Mouse (Mus musculus) left cerebral cortex, adult 11 months (tissue): Measurements from ENCODE around the gene Vmn1r231.

Source experiments
- DNase-seq: peaks from one replicate; pipeline ENCODE4 v3.0.0; 2022; ENCODE audit warnings: low spot score

Gene Vmn1r231

DNA sequence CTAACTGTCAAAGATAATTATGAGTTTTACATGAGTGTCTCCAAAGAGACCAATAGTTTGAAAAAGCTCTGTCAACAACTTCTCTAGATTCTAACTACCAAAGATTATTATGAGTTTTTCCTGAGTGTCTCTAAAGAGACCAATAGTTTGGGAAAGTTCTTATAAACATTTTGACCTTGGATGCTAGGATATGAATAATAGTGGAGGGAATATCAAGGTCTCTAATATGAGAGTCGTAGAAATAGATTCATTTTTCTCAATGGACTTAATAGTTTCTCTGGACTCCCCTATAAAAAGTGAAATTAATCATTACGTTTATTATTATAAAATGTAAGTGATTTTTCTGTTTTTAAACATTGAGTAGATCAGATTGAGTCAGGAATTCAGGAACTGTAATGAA lies at the start of gene Vmn1r231:
TSS of gene Vmn1r231 (minus strand) at position 101 of the 400 bp plus-strand sequence.
- DNase-seq, result no peak

DNA sequence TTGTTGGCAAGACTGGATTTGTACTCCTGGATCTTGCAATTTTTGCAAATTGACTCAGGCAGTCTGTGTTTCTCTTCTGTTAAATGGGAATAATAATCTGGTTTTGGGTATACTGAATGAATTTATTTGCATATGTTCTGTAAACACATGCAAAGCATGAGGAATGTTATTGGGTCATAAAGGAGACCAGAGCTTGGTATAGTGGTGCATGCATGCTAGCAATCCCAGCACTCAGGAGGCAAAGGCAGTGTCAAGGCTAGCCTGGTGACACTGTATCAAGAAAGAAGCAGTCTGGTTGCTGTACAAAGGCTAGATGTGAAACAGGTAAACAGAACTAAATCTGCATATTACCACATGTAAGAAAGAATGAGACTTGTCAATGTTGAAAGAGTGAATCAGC lies 41.7 kb upstream of the Vmn1r231 start:
- DNase-seq, result no peak

DNA sequence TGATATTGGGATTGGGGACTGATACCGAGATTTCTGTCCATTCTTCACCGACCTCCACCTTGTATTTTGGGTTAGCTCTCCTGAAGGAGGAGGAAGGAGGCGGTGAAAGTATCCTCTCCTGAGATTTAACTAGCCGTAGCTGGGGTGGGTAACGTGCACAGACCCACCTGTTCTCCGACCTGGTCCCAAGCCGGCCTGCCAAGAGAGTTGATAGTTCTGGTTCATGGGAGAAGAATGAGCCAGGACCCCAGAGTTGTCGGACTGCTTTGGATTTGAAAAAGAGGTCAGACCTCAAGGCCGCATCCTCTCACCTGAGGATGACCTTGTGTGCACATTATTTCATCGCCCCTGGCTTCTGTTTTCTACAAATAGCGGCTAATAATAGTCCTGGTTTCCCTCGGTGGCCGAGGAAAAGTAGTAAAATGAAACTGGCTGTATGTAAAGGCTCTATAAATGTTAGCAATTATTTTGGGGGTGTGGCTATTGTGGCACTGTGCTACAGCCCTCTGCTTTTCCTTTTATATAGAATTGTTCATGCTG lies 41.2 kb upstream of the Vmn1r231 start:
- DNase-seq, result no peak

DNA sequence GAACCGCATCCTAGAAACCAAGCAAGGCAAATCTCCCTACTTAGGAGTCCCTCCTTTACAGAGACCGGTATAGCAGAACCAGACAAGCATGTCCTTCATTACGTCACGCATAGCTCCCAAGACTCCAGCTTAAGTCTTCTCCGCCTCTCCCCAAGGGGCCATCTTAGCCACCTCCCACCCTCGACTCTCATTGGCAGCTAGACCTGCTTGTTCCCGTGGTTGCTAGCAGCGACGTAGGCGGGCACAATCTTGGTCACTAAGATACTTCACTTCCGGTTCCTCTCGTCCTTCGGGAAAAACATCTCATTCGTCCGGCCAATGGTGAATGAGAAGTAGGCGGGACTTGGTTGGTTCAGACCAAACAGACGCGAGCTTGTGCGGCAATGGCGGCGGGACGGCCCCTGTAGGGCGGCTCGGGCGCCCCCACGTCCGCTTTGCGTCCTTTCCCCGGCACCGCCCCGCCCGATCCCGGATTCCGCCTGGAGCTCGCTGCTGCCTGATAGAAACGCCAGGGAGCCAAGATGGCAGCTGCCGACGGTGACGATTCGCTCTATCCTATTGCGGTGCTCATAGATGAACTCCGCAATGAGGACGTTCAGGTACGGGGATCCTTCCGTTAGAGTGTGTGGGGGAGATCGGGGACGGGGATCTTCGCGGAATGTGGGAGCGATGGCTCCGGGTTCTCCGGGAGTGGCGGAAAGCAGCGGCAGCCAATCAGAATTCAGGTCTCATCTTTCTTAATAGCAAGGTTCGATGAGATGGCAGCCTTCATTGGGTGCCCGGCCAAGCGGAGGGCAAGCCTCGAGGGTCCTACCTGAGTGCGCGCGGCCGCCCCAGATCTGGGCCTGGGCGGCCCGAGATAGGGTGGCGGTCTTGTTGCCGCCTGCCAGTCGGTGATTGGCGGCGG lies 40.3 kb upstream of the Vmn1r231 start, which contains the start of gene Ppp2r1a:
TSS of gene Ppp2r1a (plus strand) at position 327 of the 907 bp plus-strand sequence.
- peak; percentile 99 for DNase-seq

DNA sequence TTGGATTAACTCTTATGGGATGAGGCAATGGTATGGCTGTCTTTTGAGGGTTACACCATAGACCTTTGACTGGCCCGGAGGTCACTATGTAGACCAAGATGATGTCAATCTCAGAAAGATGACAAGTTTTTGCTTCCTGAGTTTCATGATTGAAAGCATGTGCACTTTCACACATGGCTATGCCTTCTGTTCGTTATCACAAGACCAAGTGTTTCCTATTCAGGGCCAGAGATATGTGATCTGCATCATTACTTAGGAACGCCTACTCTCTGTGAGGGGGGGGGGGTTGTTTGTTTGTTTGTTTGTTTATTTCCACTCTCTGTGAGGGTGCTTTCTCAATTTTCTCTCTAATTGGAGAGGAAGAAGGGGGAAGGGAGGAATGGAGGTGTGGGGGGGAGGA lies 39.3 kb upstream of the Vmn1r231 start:
- no peak for DNase-seq

DNA sequence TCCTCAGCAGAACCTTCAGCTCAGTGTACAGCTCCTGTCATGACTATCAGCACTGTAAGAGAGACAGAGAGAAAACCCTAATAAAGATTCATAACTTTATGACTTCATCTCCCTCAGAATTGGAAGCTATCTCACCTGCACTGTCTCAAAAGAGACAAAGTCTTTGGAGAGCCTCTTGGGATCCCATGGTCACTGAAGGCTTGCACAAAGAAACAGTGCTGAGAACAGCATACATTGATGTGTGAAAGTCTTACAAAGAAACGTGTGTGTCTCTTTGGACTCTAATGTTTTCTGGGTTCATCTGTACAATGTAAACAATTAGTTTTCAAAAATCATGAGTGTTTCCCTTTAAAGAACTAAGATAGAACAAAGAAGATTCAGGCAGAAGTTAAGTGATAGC lies 14.7 kb upstream of the Vmn1r231 start, which contains the start of gene Vmn1r232:
TSS of gene Vmn1r232 (minus strand) at position 101 of the 400 bp plus-strand sequence.
- no peak for DNase-seq

DNA sequence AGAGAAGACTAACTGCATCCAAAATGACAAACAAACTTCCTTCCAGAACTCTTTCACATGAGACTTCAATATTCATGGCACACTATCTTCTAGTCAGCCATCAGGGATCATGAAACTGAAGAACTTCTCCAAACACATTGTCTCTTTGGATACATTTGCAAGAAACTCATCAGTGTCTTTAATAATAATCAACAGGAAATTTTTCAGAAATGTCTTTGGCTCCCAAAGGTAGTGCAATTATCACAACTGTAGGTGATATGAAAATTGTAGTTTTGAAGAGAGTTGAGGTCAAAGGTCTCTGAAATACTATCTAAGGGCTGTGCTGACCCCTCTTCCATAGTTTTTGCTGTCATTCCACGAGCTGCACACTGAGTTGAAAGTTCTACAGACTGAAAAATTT lies 64.7 kb downstream of the Vmn1r231 start, which contains the start of gene Vmn1r230:
TSS of gene Vmn1r230 (plus strand) at position 301 of the 400 bp plus-strand sequence.
- no peak for DNase-seq
